Comparison of ENCODE assay signal across 10 mouse cellular contexts in the genomic region with DNA sequence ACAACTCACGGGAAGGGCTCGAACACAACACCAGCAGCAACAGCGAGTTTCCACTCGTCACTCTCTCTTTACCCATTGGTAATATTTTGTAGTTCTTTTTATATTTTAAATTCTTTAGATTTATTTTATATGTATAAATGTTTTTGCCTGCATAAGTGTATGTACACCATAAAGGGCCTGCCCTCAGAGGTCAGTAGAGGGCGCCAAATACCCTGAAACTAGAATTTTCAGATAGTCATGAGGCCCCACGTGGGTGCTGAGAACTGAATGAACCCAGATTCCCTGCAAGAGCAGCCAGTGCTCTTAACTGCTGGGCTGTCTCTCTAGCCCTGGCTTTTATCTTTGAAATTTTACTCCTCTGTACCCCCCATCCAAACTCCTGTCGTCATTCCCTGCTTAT.
A peak's percentile ranks its signal among the peaks of the same experiment; 100 is the strongest.
DNase-seq lines count a peak whose midpoint lies in the region; ATAC-seq and TF ChIP-seq lines count a peak whose summit lies in the region.
"Had no signal": no experiment of that assay in that cellular context is flagged by ENCODE, and none has a peak within 500 bp of the region (broad histone marks: within the 10 kb centered on the region; RNA-seq: fewer than 3 reads in every experiment).

No protein-coding gene starts in this region.

- ATAC-seq in kidney, postnatal 0 days (replicated peaks; ENCODE audit: low FRiP score, low read depth): no peak
- ATAC-seq in megakaryocyte-erythroid progenitor cell, adult 5-6 weeks (replicated peaks; ENCODE audit: low FRiP score, low TSS enrichment, poor library complexity, severe bottlenecking): no peak
- no peak for ATAC-seq in cerebellum, adult (ENCODE audit: insufficient number of reproducible peaks, low FRiP score, low TSS enrichment)
- ATAC-seq in forebrain, embryonic 15.5 days (replicated peaks): no peak

- no peaks in the 10 kb centered on the region for H3K36me3 ChIP-seq in kidney, postnatal 0 days (ENCODE audit: insufficient read depth, low read length)
- H3K36me3 ChIP-seq in ES-Bruce4 (ENCODE audit: control insufficient read depth, insufficient read depth, low read length, poor library complexity, severe bottlenecking): no peaks in the 10 kb centered on the region
- H3K36me3 ChIP-seq in forebrain, embryonic 15.5 days: no peaks in the 10 kb centered on the region

- TF ChIP-seq EP300 in ES-Bruce4 (IDR thresholded peaks at IDR 0.05; ENCODE audit: insufficient read depth, low read depth, low read length): no peak

- peak; percentile 29 for DNase-seq in kidney, postnatal 0 days (ENCODE audit: low spot score)
- no peak for DNase-seq in kidney, adult 11 months
- no peak for DNase-seq in brain, embryonic 14.5 days (ENCODE audit: low read depth)
- peak; percentile 41 for DNase-seq in retina, embryonic 14.5 days (ENCODE audit: low spot score)

- H3K9ac ChIP-seq in kidney, postnatal 0 days (ENCODE audit: low read depth, low read length): no peak overlapping the region
- H3K9ac ChIP-seq in ES-Bruce4 (ENCODE audit: low read depth, poor library complexity, severe bottlenecking): no peak overlapping the region
- no peak overlapping the region for H3K9ac ChIP-seq in forebrain, embryonic 15.5 days (replicated peaks)
- H3K9ac ChIP-seq: hindbrain, embryonic 13.5 days; neural tube, embryonic 12.5 days had no signal

- H3K27ac ChIP-seq in kidney, postnatal 0 days: no peak overlapping the region
- no peak overlapping the region for H3K27ac ChIP-seq in ES-Bruce4 (ENCODE audit: insufficient read depth, low read length)
- H3K27ac ChIP-seq in forebrain, embryonic 15.5 days (replicated peaks): no peak overlapping the region
- H3K27ac ChIP-seq: hindbrain, embryonic 13.5 days; neural tube, embryonic 12.5 days had no signal

- no peaks in the 10 kb centered on the region for H3K27me3 ChIP-seq in kidney, postnatal 0 days (ENCODE audit: insufficient read depth, low read length)
- H3K27me3 ChIP-seq in ES-Bruce4 (ENCODE audit: control insufficient read depth, insufficient read depth, low read length, poor library complexity, severe bottlenecking): no peaks in the 10 kb centered on the region
- no peaks in the 10 kb centered on the region for H3K27me3 ChIP-seq in forebrain, embryonic 15.5 days
- H3K27me3 ChIP-seq: hindbrain, embryonic 13.5 days; neural tube, embryonic 12.5 days had no signal

- H3K4me2 ChIP-seq in kidney, postnatal 0 days (ENCODE audit: low read length): no peak overlapping the region
- H3K4me2 ChIP-seq in forebrain, embryonic 15.5 days (replicated peaks): no peak overlapping the region
- H3K4me2 ChIP-seq: hindbrain, embryonic 13.5 days; neural tube, embryonic 12.5 days had no signal

- no peak overlapping the region for H3K4me3 ChIP-seq in kidney, postnatal 0 days (replicated peaks; ENCODE audit: low read depth, low read length)
- H3K4me3 ChIP-seq in ES-Bruce4 (ENCODE audit: low read depth, low read length): no peak overlapping the region
- no peak overlapping the region for H3K4me3 ChIP-seq in forebrain, embryonic 15.5 days
- H3K4me3 ChIP-seq: hindbrain, embryonic 13.5 days; neural tube, embryonic 12.5 days had no signal

- TF ChIP-seq CTCF in kidney, postnatal 0 days (IDR thresholded peaks at IDR 0.05; ENCODE audit: low read depth): peak; percentile 28; the same call in 1 of the 2 replicates
- TF ChIP-seq CTCF in ES-Bruce4 (IDR thresholded peaks at IDR 0.05; ENCODE audit: low read depth, low read length): peak; percentile 31
- peak; percentile 18; the same call in 1 of the 2 replicates for TF ChIP-seq CTCF in brain, embryonic 14.5 days (IDR thresholded peaks at IDR 0.05; ENCODE audit: borderline replicate concordance, extremely low read depth, insufficient read depth, insufficient read length)

- peaks cover 4% of the 10 kb centered on the region; the same call in 1 of the 2 replicates for H3K4me1 ChIP-seq in kidney, postnatal 0 days (replicated peaks; ENCODE audit: insufficient read depth, low read length)
- no peaks in the 10 kb centered on the region for H3K4me1 ChIP-seq in ES-Bruce4 (ENCODE audit: control insufficient read depth, insufficient read depth, low read length)
- H3K4me1 ChIP-seq in forebrain, embryonic 15.5 days: peaks cover 7% of the 10 kb centered on the region
- H3K4me1 ChIP-seq: neural tube, embryonic 12.5 days had no signal

- 69% methylated on average over 7 of the region's 7 CpGs for WGBS in kidney, postnatal 0 days
- 72% methylated on average over 7 of the region's 7 CpGs for WGBS in forebrain, embryonic 15.5 days

- TF ChIP-seq POLR2A in ES-Bruce4 (IDR thresholded peaks at IDR 0.05; ENCODE audit: insufficient read depth, low read length): no peak
- TF ChIP-seq POLR2A in brain, embryonic 14.5 days (IDR thresholded peaks at IDR 0.05; ENCODE audit: borderline replicate concordance, extremely low read depth, insufficient read depth, insufficient read length, poor library complexity, severe bottlenecking): no peak

- no peaks in the 10 kb centered on the region for H3K9me3 ChIP-seq in kidney, postnatal 0 days (replicated peaks; ENCODE audit: low read length)
- no peaks in the 10 kb centered on the region for H3K9me3 ChIP-seq in ES-Bruce4 (replicated peaks; ENCODE audit: control insufficient read depth, insufficient read depth, low read length, poor library complexity, severe bottlenecking)
- H3K9me3 ChIP-seq in forebrain, embryonic 15.5 days: no peaks in the 10 kb centered on the region
- H3K9me3 ChIP-seq: hindbrain, embryonic 13.5 days; neural tube, embryonic 12.5 days had no signal

Comparison
In these comparisons a context has a peak if more than half of its experiments do, and no peak if none do; other contexts are left out.
1. DNase-seq: peak in kidney, postnatal 0 days (single experiment) and retina, embryonic 14.5 days (single experiment); none in kidney, adult 11 months (single experiment) and brain, embryonic 14.5 days (single experiment).
2. Peak in every context shown above with its lines, with median percentiles within 50 percentile points of each other: CTCF ChIP-seq.